Mouse (Mus musculus): ENCODE results near the gene Rpl6.
"Not testable (repeated sequence)": the region's sequence is repeated elsewhere in the genome, so short reads cannot be mapped to it uniquely, and the experiment has no call there.

Rpl6 gene

DNA sequence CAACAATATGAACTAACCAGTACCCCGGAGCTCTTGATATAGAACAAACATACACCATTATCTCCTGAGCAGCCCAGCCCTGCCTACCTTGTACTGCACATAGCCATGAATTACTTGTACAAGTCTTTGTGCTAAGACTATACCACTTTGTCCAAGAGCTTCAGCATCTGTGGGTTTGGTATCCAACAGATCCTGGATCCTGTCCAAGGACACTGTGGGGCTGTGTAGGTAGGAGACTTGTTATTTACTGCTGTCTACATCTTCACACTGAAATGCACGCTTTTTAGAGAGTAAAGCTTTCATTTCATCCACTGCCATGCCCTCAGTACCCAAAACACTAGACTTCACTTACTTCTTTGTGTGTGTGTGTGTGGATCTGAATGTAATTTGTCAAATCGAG, 20.6 kb downstream of the Rpl6 start:
- no peak for DNase-seq (ENCODE audit: low spot score)

DNA sequence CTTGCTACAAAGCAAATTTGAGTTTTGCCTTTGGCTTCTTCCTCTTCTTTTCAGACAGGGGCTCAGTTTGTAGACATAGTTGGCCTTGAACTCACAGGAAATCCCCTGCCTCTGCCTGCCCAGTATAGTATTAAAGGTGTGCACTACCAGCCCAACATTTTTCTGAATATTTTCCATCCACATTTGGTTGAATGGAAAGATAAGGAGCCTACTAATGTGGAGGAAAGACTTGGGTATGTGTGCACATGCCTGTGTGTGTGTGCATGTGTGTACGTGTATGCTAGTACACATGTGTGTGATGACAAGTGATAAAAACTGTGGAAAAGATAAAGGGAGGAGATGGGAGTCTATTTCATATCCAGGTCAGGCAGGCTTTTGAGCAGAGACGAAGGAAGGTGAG, 21.6 kb downstream of the Rpl6 start:
- no peak for DNase-seq (ENCODE audit: low spot score)

DNA sequence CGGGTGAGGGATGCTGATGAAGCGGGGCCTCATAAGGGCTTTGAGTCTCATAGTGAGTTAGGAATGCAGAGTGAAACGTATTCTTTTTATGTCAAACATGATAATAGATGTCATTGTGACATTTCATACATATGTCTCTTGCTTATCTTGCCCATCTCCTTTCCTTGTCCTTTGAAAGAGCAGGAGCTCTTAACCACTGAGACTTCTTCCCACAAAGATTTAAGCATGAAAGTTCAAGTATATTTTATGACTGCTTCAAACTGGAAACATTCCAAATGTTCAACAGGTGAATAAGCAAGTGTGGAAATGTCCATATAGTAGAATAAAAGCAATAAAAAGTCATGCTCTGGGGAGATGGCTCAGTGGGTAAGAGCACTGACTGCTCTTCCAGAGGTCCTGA, 22.1 kb downstream of the Rpl6 start:
- DNase-seq (ENCODE audit: low spot score): no peak

DNA sequence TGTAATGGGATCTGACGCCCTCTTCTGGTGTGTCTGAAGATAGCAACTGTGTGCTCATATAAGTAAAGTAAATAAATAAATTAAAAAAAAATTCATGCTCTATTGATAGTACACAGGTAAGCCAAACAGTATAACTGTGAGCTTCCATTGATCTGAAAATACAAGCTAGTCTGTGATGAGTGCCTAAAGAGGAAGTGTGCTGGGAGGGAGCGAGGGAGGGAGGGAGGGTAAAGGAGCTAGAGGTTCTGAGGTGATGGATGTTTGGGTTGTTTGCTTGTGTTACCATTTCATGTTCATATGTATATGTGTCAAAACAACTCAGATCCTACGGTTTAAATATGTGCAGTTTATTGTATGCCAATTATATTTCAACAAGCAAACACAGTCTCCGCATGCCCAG, 22.6 kb downstream of the Rpl6 start:
- no peak for DNase-seq (ENCODE audit: low spot score)

DNA sequence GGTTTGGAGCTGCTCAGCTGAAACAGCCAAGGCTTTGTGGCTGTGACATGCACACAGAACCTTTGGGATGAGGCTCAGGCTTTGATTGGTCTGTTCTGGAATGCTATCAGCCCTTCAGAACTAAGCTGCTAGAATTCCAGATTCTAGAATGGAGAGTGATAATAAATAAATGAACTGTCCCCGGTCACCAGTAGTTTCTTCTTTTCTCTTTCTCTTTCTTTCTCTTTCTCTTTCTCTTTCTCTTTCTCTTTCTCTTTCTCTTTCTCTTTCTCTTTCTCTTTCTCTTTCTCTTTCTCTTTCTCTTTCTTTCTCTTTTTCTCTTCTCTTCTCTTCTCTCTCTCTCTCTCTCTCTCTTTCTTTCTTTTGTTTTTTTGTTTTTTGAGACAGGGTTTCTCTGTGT, 23.0 kb downstream of the Rpl6 start:
- not testable (repeated sequence) for DNase-seq (ENCODE audit: low spot score)

DNA sequence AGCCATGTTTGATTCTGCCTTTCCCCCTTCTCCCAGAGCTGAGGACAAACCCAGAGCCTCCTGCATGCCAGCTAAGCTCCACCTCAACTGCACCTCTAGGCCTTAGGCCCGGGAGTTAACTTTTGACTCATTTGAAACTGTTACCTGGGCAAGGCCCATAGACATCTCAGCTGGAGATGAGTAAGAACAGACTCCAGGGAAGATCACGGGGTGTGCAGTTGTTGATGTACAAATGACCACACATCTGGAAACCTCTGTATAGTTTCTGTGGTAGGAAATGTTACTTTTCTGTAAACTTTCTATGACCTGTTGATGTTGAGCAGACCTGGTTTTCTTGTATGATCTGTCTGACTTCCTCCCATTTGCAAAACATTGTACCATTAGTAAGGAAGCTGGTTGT, 24.9 kb downstream of the Rpl6 start:
- no peak for DNase-seq (ENCODE audit: low spot score)

DNA sequence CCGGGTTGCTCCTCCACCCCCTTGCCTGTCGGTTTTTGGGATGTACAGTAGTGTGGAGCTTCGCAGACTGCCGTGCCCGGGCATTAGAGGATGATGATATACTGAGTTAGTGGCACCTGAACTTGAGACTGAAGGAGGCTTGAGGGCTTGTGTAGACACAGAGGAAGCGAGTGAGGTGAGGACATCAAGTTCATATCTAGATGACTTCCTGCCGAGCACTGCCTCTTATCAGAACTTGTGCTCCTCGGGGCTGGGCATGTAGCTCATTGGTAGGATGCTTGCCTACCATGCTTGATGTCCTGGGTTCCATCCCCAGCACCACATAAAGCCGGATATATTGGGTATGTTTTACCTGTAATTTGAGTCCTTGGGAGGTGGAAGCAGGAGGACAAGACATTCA, 26.5 kb downstream of the Rpl6 start:
- no peak for DNase-seq (ENCODE audit: low spot score)

DNA sequence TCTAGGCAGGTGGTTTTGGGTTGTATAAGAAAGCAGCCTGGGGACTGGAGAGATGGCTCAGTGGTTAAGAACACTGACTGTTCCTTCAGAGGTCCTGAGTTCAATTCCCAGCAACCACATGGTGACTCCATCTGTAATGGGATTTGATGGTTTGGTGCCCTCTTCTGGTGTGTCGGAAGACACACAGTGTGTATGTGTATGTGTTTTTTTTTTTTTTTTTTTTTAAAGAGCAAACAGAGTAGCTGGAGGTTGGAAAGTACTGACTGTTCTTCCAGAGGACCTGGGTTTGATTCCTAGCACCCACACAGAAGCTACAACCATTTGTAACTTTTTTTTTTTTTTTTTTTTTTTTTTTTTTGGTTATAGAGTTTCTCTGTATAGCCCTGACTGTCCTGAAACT, 28.5 kb downstream of the Rpl6 start:
- DNase-seq (ENCODE audit: low spot score): no peak

DNA sequence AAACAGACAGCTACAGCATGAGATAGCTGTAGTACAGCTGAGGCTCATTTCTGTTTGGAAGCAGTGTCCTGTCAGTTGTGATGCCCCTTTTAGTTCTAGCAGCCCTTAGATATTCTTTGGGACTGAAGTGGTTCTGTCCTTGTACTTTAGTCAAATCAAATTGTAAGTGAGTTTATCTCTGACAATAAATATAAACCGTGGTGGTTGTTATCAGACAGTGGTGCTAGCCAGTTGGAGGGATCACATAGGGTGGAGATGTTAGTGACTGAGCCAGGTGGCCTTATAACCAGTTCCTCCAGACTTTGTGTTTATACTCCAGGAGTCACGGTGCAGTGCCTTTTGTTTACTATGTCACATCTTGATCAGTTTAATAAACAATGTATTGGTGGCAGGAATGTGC, 29.4 kb downstream of the Rpl6 start:
- DNase-seq (ENCODE audit: low spot score): no peak

DNA sequence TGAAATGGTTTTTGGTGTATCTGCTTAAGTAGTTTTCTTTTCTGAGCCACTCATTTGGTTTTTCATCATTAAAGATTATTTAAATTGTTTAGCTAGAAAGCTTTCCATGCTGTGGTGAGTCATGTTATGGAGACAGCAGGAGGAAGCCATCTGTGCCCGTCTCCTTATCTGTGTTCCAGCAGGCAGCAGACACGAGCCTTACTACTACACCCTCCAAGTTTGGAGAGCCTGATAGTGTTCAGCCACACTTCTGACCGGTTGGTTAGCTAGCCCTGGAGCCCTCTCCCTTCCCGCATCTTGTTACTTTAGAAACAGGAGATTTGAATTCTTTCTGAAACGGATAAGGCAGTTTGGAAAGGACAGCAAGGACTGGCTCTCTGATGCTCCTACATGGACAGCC, 31.9 kb downstream of the Rpl6 start:
- no peak for DNase-seq (ENCODE audit: low spot score)

DNA sequence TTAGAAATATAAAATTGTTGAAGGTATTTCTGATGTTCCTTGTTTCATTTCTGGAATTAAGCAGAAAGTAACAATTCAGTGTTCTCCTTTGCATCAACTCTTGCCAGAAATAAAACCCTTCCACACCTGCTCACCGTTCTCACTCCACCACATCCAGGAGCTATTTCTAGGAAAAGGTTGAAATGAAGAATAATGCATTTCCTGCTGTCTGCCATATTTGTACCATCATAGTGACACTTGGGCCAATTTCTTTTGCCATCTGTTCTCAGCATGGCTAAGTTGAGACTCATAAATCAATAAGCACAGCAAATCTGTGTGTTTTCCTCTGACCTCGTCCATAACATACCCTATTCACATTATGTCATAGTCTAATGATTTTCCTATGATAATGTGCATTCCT, 33.9 kb downstream of the Rpl6 start:
- no peak for DNase-seq (ENCODE audit: low spot score)

DNA sequence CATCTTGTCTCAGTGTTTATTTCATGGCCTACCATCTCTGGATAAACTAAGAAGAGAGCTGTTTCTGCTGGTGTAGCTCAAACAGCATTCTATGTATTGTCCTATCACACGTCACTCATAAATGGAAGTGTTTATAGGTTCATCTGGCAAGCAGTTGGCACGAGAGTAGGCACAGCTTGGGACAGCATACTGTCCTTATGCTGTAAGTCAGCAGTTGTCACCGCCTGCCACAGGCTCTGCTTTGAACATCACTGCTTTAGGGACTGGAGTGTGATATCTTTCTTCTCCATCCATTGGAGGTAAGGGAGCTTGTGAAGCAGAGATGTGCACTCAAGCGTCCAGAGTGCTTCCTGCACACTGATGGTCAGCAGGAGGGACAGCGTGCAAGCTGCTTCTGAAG, 35.6 kb downstream of the Rpl6 start:
- no peak for DNase-seq (ENCODE audit: low spot score)

DNA sequence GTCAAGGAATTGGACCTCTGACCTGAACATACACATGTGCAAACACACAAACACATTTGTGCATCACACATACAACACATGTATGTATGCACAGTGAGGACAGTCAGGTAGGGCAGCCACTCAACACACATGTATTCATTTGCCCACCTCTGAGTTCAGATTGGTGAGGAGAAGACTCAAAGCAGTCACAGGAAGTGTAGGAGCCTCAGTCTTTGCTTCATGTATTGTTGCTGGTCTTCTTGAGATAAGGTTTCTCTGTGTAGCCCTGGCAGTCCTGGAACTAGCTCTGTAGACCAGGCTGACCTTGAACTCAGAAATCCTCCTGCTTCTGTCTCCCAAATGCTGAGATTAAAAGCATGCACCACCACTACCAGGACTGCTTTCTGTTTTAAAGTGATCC, 36.9 kb downstream of the Rpl6 start:
- DNase-seq (ENCODE audit: low spot score): no peak

DNA sequence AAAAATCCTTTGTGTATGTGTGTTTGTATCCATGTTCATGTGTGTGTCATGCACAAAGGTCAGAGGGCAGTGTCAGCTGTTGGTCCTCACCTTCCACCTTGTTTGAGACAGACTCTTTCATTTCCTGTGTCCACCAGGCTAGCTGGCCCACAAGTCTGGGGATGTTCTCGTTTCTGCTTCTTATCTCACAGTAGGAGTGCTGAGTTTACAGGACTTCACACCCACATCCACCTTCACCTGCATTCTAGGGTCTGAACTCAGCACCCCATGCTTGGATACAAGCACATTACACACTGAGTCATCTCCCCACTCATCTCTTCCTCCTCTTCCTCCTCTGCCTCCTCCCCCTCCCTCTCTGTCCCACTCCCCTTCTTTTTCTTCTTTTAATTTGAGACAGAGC, 38.0 kb downstream of the Rpl6 start:
- no peak for DNase-seq (ENCODE audit: low spot score)

DNA sequence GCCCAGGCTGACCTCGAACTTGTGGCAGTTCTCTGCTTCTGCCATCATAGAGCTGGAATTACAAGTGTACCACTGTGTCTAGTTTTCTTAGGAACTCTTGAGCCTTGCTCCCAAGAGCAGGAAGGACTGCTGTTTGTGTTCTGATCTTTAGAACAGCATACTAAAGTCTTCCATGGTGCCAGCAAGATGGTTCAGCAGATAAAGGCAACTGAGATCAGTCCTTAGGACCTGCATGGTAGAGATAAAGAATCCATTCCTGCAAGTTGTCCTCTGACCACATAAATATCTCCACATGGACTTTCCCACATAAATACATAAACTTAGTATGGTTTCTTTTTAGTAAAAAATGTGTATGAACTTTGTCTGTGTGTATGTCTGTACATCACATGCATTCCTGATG, 38.4 kb downstream of the Rpl6 start:
- DNase-seq (ENCODE audit: low spot score): no peak

DNA sequence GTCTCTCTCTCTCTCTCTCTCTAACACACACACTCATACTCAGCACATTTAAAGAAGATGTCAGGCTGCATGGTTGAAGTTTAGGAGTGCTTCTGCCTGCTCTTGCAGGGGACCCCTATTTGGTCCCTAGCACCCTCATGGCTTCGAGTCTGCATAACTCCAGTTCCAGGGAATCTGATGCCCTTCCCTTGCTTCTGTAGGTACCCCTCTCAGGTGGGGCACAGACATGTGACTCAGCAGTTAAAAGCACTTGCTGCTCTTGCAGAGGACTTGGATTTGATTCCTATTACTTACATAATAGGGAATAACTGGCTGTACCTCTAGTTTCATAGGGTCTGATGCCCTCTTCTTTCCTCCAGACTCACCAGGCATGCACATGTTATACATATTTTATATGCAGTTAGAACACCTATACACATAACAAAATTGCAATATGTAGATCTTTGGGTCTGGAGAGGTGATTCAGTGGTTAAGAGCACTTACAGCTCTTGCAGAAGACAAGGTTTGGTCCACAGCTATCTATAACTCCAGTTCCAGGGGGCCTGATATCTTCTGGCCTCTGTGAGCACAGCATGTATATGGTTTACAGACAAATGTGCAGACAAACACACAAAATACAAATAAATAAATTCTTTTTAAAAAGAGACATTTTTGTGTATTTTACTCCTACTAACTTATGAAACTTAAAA, 39.5 kb downstream of the Rpl6 start:
- DNase-seq (ENCODE audit: low spot score): no peak

DNA sequence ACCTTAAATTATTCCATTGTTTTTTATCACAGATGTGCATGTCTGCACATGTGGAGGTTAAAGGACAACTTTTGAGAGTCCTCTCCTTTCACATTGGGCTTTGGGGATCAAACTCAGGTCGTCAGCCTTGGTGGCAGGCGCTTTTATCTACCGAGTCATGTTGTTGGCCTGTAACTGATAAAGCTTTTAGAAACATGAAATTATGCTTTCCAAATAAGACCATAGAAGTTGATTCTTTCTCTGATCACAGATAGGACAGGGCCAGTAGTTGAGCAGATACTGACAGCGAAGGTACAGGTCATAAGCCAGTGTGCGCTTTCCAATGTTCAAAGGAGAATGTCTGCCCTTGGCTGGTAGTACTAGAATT, 40.1 kb downstream of the Rpl6 start:
- no peak for DNase-seq (ENCODE audit: low spot score)

DNA sequence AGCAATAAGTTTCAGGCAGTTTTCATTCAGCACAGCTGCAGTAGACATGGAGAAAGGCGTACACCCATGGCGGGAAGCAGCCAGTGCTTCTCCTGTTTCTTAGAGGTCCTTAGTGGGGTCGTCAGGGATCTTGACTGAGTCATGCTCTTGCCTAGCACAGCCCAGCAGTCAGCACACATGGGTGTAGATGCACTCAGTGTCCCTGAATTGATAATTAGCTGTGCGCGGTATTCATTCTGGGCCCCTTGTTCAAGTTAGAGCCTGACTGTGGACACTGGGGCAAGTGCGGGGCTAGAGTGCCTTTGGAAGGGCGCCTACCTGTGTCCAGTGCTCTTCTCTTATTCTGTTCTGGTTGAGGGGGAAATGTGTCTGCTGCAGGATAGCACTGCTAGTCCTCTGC, 40.9 kb downstream of the Rpl6 start:
- DNase-seq (ENCODE audit: low spot score): no peak

DNA sequence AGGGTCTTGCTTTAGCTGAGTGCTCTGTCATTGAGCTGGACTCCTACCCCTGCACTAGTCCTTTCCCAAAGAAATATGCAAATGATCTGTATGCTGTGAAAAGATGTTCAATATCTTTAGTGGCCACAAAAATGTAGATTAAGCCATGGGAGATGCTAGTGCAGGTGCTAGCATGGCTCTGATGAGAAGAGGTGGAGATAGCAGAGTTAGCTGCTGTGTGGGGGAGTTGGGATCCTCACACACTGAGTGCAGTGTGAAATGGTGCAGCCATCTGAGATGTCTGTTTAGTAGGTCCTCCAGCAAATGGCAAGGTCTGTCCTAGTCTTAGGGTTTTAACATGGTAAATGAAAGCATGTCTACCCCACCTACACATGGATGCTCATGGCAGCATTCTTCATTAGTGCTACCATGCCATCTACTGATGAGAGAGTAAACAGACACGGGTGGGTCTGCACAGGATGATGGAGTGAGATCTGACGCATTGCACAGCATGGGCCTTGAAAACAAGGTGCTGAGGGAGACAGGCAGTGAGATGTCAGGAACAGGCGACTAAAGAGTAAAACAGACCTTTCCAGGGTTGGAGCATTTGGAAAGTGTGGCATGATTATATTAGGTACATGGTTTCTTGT, 44.6 kb downstream of the Rpl6 start:
- no peak for DNase-seq (ENCODE audit: low spot score)

DNA sequence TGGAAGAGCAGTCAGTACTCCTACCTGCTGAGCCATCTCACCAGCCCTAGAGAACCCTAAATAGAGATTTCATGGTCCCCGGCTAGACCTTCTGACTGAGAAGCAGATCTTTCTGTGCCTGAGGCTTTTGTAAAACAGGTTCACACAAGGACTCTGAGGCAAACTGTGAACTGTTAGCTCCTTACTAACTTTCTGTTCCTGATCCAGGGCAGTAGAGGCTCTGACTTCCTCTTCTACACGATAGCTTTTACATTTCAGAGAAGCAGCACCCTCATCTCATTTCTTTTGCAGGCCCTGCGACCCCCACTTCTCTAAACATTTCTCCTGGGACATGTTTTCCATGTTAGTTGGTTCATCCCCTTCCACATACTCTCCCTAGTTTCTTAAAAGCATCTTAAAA, 45.4 kb downstream of the Rpl6 start:
- no peak for DNase-seq (ENCODE audit: low spot score)

DNA sequence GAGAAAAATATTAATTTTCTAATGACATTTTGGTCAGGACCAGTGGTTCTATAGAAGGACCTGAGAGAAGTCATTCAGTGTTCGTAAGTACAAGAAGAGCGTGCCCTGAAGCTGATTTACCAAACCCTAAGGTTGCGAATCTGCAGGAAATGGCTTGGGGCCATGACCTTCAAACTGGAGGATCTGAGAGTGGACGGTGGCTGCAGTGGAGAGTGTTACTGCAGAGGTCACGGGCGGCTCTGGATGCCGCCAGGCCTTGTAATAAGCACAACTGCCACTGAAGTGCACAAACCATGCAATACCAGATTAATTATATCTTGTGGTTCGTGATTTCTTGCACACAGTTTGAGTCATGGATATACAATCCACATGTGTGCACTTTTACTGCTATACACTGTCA, 47.5 kb downstream of the Rpl6 start:
- peak; percentile 30 for DNase-seq (ENCODE audit: low spot score)

DNA sequence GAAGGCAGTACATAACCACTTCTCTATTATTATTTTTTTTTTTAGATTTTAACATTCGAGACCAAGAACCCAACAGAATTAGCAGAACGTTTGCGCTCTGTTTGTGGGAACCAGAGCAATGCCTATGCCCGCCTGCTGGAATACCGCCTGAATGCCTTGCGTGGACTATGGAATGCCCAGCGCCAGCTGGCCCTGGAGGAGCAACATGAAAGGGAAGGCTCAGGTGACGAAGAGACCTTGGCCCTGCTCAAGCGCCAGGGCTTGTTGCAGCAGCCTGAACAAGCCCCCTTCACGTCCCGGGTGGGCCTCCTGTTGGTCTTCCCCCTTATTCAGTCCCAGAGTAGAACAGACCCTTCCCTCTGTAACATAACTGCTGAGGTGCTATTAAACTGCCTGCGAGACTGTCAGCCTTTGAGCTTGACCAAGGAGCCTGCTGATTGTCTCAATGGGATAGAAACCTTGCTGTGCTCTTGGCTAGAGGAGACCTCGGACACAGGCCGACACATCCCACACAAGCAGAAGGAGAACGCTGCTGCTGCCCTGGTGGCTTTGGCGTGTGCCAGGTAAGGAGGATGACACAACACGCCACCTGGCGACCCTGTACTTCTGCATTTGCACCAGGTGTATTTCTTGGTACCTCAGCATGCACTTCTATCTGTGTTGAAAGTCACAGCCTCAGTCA, 49.7 kb downstream of the Rpl6 start:
- DNase-seq (ENCODE audit: low spot score): no peak

DNA sequence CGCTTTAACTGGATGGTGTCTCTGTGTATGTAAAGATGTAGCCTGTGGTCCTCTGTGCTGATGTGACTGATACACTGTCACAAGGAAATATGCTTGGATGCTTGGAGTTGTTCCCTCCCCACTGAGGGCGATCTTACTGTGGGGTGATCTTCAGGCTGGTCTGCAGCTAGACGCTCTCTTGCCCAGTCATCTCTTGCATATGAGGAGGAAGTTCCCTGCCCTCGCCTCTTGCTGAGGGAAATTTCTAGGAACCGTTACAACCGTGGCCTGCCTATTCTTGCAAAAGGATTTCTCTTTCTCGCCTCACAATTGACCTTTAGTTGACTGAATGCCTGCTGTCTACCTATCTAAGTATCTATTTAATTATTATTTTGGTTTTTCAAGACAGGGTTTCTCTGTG, 50.7 kb downstream of the Rpl6 start:
- DNase-seq (ENCODE audit: low spot score): no peak

Data from ovary, adult 18-20 months (tissue).